Mouse (Mus musculus): ENCODE measurements around the gene Usb1. TPM values are rescaled to one million over a fixed set of nuclear protein-coding genes. Genes with fewer than 3 reads are reported as not detected.

The Usb1 gene
- polyA plus RNA-seq, 1 experiment from 2014 or later = 37.8 TPM

GRCm38 (mm10) chr8:95332437-95333199 is 534 bp downstream of the Usb1 start:
- DNase-seq (ENCODE audit: low read depth, low spot score) (no peak), ATAC-seq (no peak)
- in situ Hi-C loops (cut with MboI; ENCODE audit: low pct_unique_long_range_greater_than_20kb) = loop anchor here (25.0 kb wide), 1 partner anchor 355 kb away; the partner anchor contains the start of gene Ndrg4
- CTCF ChIA-PET = interaction anchor here (0.8 to 1.8 kb wide), 8 partner anchors 11 to 101 kb away, joined by 3 to 11 read pairs (median 4); partner anchors contain the start of gene Cfap20
- POLR2A ChIA-PET = interaction anchor here (0.7 to 1.9 kb wide), 8 partner anchors 11 to 196 kb away, joined by 3 to 6 read pairs (median 4); no protein-coding TSS in a partner anchor
- TF ChIP-seq CTCF (IDR thresholded peaks at IDR 0.05) = no peak
- H3K27me3 ChIP-seq = no peaks in the 10 kb centered on the region

DNA sequence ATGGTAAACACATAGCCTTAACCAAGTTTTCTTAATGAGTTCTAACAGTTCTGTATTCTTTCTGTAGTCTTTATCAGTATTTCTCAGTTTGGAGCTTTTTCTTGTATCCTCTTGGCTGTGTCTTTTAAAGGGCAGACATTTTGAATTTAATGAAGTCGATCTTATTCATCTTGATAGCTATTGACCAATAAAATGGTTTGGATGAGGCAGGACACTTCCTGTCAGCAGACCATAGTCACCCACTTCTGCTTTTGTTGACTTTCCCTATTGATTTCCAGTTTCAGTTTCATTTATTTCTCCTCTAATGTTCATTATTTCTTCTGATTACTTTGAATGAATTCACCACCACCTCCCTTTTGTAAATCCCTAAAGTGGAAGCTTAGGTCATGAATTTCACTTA is 3.6 kb downstream of the Usb1 start:
- ChIA-PET CTCF (interaction anchor here (1.3 to 1.7 kb wide), 2 partner anchors 9 to 30 kb away, joined by 3 to 6 read pairs; no protein-coding TSS in a partner anchor), POLR2A (interaction anchor here (0.7 kb wide), 1 partner anchor 53 kb away, joined by 10 read pairs; no protein-coding TSS in a partner anchor)
- in situ Hi-C loops (cut with MboI; ENCODE audit: low pct_unique_long_range_greater_than_20kb) = loop anchor here (25.0 kb wide), 1 partner anchor 352 kb away; the partner anchor contains the start of gene Ndrg4
- ATAC-seq (no peak), DNase-seq (ENCODE audit: low read depth, low spot score) (no peak)
- TF ChIP-seq CTCF (IDR thresholded peaks at IDR 0.05) = no peak
- no peaks in the 10 kb centered on the region for H3K27me3 ChIP-seq

- TF ChIP-seq CTCF (IDR thresholded peaks at IDR 0.05) = no peak
- in situ Hi-C loops (cut with MboI; ENCODE audit: low pct_unique_long_range_greater_than_20kb) = loop anchor here (25.0 kb wide), 1 partner anchor 351 kb away; the partner anchor contains the start of gene Ndrg4
- H3K27me3 ChIP-seq = no peaks in the 10 kb centered on the region
- ChIA-PET POLR2A (no interaction called here), CTCF (interaction anchor here (1.3 to 1.7 kb wide), 2 partner anchors 9 to 30 kb away, joined by 3 to 6 read pairs; no protein-coding TSS in a partner anchor)
- no peak for ATAC-seq
- DNase-seq (ENCODE audit: low read depth, low spot score) = no peak
Measured at GRCm38 (mm10) chr8:95336363-95336762, 4.3 kb downstream of the Usb1 start.

- DNase-seq (ENCODE audit: low read depth, low spot score) (no peak), ATAC-seq (no peak)
- TF ChIP-seq CTCF (IDR thresholded peaks at IDR 0.05) = no peak
- POLR2A ChIA-PET = no interaction called here
- no peaks in the 10 kb centered on the region for H3K27me3 ChIP-seq
- CTCF ChIA-PET = interaction anchor here (1.3 kb wide), 1 partner anchor 11 kb away, joined by 3 read pairs; no protein-coding TSS in a partner anchor
- in situ Hi-C loops (cut with MboI; ENCODE audit: low pct_unique_long_range_greater_than_20kb) = loop anchor here (25.0 kb wide), 1 partner anchor 346 kb away; the partner anchor contains the start of gene Ndrg4
Measured at GRCm38 (mm10) chr8:95341721-95342120, 9.6 kb downstream of the Usb1 start.

DNA sequence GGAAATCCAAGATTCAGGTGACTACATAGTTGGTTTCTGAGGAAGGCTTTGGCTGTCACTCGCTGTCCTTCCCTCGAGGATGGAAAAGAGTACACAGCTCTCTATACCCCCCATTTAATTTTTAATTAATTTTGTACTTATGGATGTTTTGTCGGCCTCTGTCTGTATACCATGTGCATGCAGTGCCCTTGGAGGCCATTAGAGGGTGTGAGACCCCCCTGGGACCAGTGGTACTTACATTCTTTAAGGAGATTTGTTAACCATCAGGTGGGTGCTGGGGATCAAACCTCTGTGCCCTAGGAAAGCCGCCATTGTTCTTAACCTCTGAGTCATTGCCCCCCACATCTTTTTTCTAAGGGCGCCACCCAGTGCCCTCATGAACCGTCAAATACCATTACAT is 12.6 kb downstream of the Usb1 start:
- no peaks in the 10 kb centered on the region for H3K27me3 ChIP-seq
- in situ Hi-C loops (cut with MboI; ENCODE audit: low pct_unique_long_range_greater_than_20kb) = loop anchor here (25.0 kb wide), 1 partner anchor 343 kb away; the partner anchor contains the start of gene Ndrg4
- POLR2A ChIA-PET = no interaction called here
- CTCF ChIA-PET = interaction anchor here (0.9 to 10.5 kb wide), 5 partner anchors 8 to 89 kb away, joined by 3 to 108 read pairs (median 3); partner anchors contain the start of gene Usb1
- DNase-seq (ENCODE audit: low read depth, low spot score) = no peak
- no peak for ATAC-seq
- TF ChIP-seq CTCF (IDR thresholded peaks at IDR 0.05) = no peak

DNA sequence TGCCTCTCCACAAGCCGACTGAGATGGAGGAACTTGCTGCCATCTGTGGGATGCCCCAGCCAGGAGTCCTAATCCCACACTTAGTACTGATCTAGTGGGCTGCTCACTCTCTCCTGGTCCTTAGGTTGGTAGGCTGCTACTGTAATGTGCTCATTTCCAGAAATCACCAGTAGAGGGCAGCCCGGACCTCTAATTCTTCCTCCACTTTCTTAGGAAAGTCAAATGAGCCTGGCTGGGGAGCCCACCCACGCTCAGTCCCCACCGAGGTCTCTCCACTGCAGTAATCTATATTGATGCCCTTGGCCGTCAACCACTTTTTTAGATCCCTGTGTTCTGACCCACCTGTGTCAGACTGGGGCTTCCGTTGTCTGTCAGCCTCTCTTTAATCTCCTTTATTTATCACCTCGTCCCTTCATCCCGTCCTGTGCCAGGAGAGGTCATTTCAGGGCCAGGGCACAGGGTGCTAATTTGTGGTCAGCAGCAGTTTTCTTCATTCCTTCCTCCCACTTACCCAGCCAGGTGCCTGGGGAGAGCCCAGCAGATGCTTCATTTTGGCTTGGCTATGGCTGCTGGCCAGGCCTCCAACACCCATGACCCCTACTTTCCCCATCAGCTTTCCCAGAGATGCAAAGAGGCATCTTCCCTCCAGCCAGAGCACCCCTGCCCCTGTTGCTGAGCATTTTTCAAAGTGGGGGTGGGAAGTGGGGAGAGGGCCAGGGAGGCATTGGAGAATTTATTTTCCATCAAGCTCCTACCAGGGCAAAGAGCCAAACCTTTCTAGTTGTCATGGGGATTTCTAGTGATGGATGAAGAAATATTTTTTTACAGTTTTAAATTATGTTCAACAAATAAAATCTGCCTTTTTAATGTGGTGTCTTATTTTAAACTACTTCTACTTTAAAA is 14.8 kb downstream of the Usb1 start:
- ChIA-PET POLR2A (interaction anchor here (1.4 to 1.7 kb wide), 2 partner anchors 83 to 87 kb away, joined by 3 to 5 read pairs; partner anchors contain the start of gene Cfap20), CTCF (interaction anchor here (1.1 to 10.5 kb wide), 4 partner anchors 14 to 86 kb away, joined by 3 to 108 read pairs (median 4); partner anchors contain the start of gene Usb1)
- in situ Hi-C loops (cut with MboI; ENCODE audit: low pct_unique_long_range_greater_than_20kb) = loop anchor here (25.0 kb wide), 1 partner anchor 340 kb away; the partner anchor contains the start of gene Ndrg4
- DNase-seq (ENCODE audit: low read depth, low spot score) = no peak
- H3K27me3 ChIP-seq = no peaks in the 10 kb centered on the region
- no peak for ATAC-seq
- no peak for TF ChIP-seq CTCF (IDR thresholded peaks at IDR 0.05)

- no peak for ATAC-seq
- ChIA-PET POLR2A (interaction anchor here (1.2 to 1.7 kb wide), 4 partner anchors 80 to 86 kb away, joined by 3 to 6 read pairs (median 4); partner anchors contain the start of gene Cfap20), CTCF (interaction anchor here (10.5 kb wide), 1 partner anchor 78 kb away, joined by 108 read pairs; no protein-coding TSS in a partner anchor)
- no peak for TF ChIP-seq CTCF (IDR thresholded peaks at IDR 0.05)
- DNase-seq (ENCODE audit: low read depth, low spot score) = no peak
- in situ Hi-C loops (cut with MboI; ENCODE audit: low pct_unique_long_range_greater_than_20kb) = loop anchor here (25.0 kb wide), 1 partner anchor 339 kb away; the partner anchor contains the start of gene Ndrg4
- no peaks in the 10 kb centered on the region for H3K27me3 ChIP-seq
Measured at GRCm38 (mm10) chr8:95348356-95348755, 16.3 kb downstream of the Usb1 start.

GRCm38 (mm10) chr8:95348811-95349630 is 16.9 kb downstream of the Usb1 start:
- ATAC-seq (no peak), DNase-seq (ENCODE audit: low read depth, low spot score) (no peak)
- ChIA-PET CTCF (interaction anchor here (10.5 kb wide), 1 partner anchor 78 kb away, joined by 108 read pairs; no protein-coding TSS in a partner anchor), POLR2A (interaction anchor here (1.2 to 1.7 kb wide), 3 partner anchors 79 to 83 kb away, joined by 3 to 6 read pairs (median 5); no protein-coding TSS in a partner anchor)
- TF ChIP-seq CTCF (IDR thresholded peaks at IDR 0.05) = no peak
- no peaks in the 10 kb centered on the region for H3K27me3 ChIP-seq
- in situ Hi-C loops (cut with MboI; ENCODE audit: low pct_unique_long_range_greater_than_20kb) = loop anchor here (25.0 kb wide), 1 partner anchor 338 kb away; the partner anchor contains the start of gene Ndrg4

DNA sequence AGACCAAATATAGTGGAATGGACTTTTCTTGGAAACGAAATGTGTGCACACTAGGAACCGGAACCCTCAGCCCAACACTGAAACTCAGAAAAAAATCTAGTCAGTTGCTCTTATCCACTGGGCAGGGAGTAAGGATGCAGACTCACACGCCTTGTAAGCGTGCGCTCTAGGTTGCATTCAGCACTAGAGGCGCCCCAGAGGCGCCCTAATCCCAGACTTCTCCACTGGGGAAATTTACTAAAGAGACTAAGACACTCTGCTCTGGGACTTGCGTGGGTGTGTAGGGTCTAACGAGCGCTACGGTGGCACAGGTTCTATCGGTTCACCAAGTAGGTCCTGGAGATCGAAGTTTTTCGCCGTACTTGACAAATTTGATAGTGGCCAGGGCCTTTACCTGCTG is 19.4 kb downstream of the Usb1 start:
- no peak for DNase-seq (ENCODE audit: low read depth, low spot score)
- in situ Hi-C loops (cut with MboI; ENCODE audit: low pct_unique_long_range_greater_than_20kb) = loop anchor here (5.0 kb wide), 1 partner anchor 81 kb away; the partner anchor contains the start of gene Cfap20
- no peaks in the 10 kb centered on the region for H3K27me3 ChIP-seq
- TF ChIP-seq CTCF (IDR thresholded peaks at IDR 0.05) = no peak
- ChIA-PET POLR2A (interaction anchor here (1.0 kb wide), 1 partner anchor 67 kb away, joined by 3 read pairs; no protein-coding TSS in a partner anchor), CTCF (interaction anchor here (10.5 kb wide), 1 partner anchor 75 kb away, joined by 108 read pairs; no protein-coding TSS in a partner anchor)
- no peak for ATAC-seq

All from Patski (cell line).